In genomic region chr17:27085676-27086075, GRCm38 (mm10) we compare ENCODE assay signal across 8 mouse cellular contexts. TPM values are rescaled to one million over a fixed set of nuclear protein-coding genes. Genes with fewer than 3 reads are reported as not detected.
A peak's percentile ranks its signal among the peaks of the same experiment; 100 is the strongest.
DNase-seq lines count a peak whose midpoint lies in the region; ATAC-seq and TF ChIP-seq lines count a peak whose summit lies in the region.

No protein-coding gene starts in this region.

- ATAC-seq in forebrain, embryonic 14.5 days, result no peak
- ATAC-seq in forebrain, embryonic 16.5 days, result no peak
- ATAC-seq in neural tube, embryonic 15.5 days (ENCODE audit: low FRiP score), result no peak

- H3K36me3 ChIP-seq in forebrain, embryonic 14.5 days (ENCODE audit: control insufficient read depth, insufficient read depth, low read length), result no peaks in the 10 kb centered on the region
- H3K36me3 ChIP-seq in forebrain, embryonic 16.5 days (ENCODE audit: control insufficient read depth, insufficient read depth), result no peaks in the 10 kb centered on the region
- no peaks in the 10 kb centered on the region for H3K36me3 ChIP-seq in neural tube, embryonic 15.5 days
- no peaks in the 10 kb centered on the region for H3K36me3 ChIP-seq in liver, adult 2 months (ENCODE audit: control insufficient read depth, insufficient read depth, low read length)
- H3K36me3 ChIP-seq in small intestine, adult 2 months (ENCODE audit: control insufficient read depth, insufficient read depth, low read length), result peaks cover 28% of the 10 kb centered on the region

- peak; percentile 71 for TF ChIP-seq CTCF in liver, adult 2 months (IDR thresholded peaks at IDR 0.05; ENCODE audit: low read depth, low read length)
- TF ChIP-seq CTCF in small intestine, adult 2 months (IDR thresholded peaks at IDR 0.05; ENCODE audit: extremely low read depth, insufficient read length, insufficient replicate concordance, low read depth, low read length), result peak; percentile 84; the same call in 1 of the 2 replicates

- no peak overlapping the region for H3K4me2 ChIP-seq in forebrain, embryonic 14.5 days (ENCODE audit: low read length)
- H3K4me2 ChIP-seq in forebrain, embryonic 16.5 days (ENCODE audit: low read length), result no peak overlapping the region
- no peak overlapping the region for H3K4me2 ChIP-seq in neural tube, embryonic 15.5 days

- no peak overlapping the region for H3K27ac ChIP-seq in forebrain, embryonic 14.5 days (ENCODE audit: low read depth, low read length)
- H3K27ac ChIP-seq in forebrain, embryonic 16.5 days (ENCODE audit: low read length), result no peak overlapping the region
- H3K27ac ChIP-seq in neural tube, embryonic 15.5 days (replicated peaks), result no peak overlapping the region
- no peak overlapping the region for H3K27ac ChIP-seq in liver, adult 2 months (replicated peaks; ENCODE audit: insufficient read depth, low read depth, low read length)
- no peak overlapping the region for H3K27ac ChIP-seq in small intestine, adult 2 months (ENCODE audit: insufficient read depth, low read depth, low read length)

- H3K9me3 ChIP-seq in forebrain, embryonic 14.5 days (replicated peaks; ENCODE audit: control insufficient read depth, low read length), result no peaks in the 10 kb centered on the region
- H3K9me3 ChIP-seq in forebrain, embryonic 16.5 days (ENCODE audit: control insufficient read depth, low read length), result peaks cover 2% of the 10 kb centered on the region; the same call in 1 of the 2 replicates
- H3K9me3 ChIP-seq in neural tube, embryonic 15.5 days (replicated peaks), result no peaks in the 10 kb centered on the region

- no peaks in the 10 kb centered on the region for H3K27me3 ChIP-seq in forebrain, embryonic 14.5 days (replicated peaks; ENCODE audit: control insufficient read depth, insufficient read depth, low read length)
- H3K27me3 ChIP-seq in forebrain, embryonic 16.5 days (replicated peaks; ENCODE audit: control insufficient read depth, insufficient read depth, low read length), result no peaks in the 10 kb centered on the region
- no peaks in the 10 kb centered on the region for H3K27me3 ChIP-seq in neural tube, embryonic 15.5 days (replicated peaks)
- no peaks in the 10 kb centered on the region for H3K27me3 ChIP-seq in liver, adult 2 months (ENCODE audit: control insufficient read depth, insufficient read depth, low read length)
- no peaks in the 10 kb centered on the region for H3K27me3 ChIP-seq in small intestine, adult 2 months (ENCODE audit: control insufficient read depth, insufficient read depth, low read length)

- DNase-seq in forebrain, embryonic 14.5 days (ENCODE audit: low spot score), result peak; percentile 46
- peak; percentile 68 for DNase-seq in neural tube, embryonic 10.5 days (ENCODE audit: extremely low spot score, low spot score)
- DNase-seq in c-Kit-positive CD71-positive TER-119-positive erythroid progenitor cells, embryonic 14.5 days (ENCODE audit: low spot score), result peak; percentile 65
- DNase-seq in liver, adult 2 months (ENCODE audit: extremely low read depth, low read depth, low spot score), result peak; percentile 8
- DNase-seq in urinary bladder, postnatal 10 days (ENCODE audit: low spot score), result no peak

- H3K4me1 ChIP-seq in forebrain, embryonic 14.5 days (ENCODE audit: control insufficient read depth, insufficient read depth, low read length), result no peaks in the 10 kb centered on the region
- no peaks in the 10 kb centered on the region for H3K4me1 ChIP-seq in forebrain, embryonic 16.5 days (replicated peaks; ENCODE audit: control insufficient read depth, insufficient read depth, low read length)
- no peaks in the 10 kb centered on the region for H3K4me1 ChIP-seq in neural tube, embryonic 15.5 days
- no peaks in the 10 kb centered on the region; the same call in 1 of the 2 replicates for H3K4me1 ChIP-seq in liver, adult 2 months (ENCODE audit: control insufficient read depth, insufficient read depth, low read length)
- peaks cover 31% of the 10 kb centered on the region for H3K4me1 ChIP-seq in small intestine, adult 2 months (ENCODE audit: control insufficient read depth, insufficient read depth, insufficient read length, low read length)

- no peak overlapping the region for H3K4me3 ChIP-seq in forebrain, embryonic 14.5 days (ENCODE audit: low read depth, low read length)
- H3K4me3 ChIP-seq in forebrain, embryonic 16.5 days (replicated peaks; ENCODE audit: low read length), result no peak overlapping the region
- no peak overlapping the region for H3K4me3 ChIP-seq in neural tube, embryonic 15.5 days (replicated peaks)
- H3K4me3 ChIP-seq in liver, adult 2 months (ENCODE audit: insufficient read depth, low read depth, low read length), result no peak overlapping the region
- no peak overlapping the region for H3K4me3 ChIP-seq in small intestine, adult 2 months (ENCODE audit: low read depth, low read length)

- WGBS in forebrain, embryonic 14.5 days, result 41% methylated on average over 2 of the region's 2 CpGs
- WGBS in forebrain, embryonic 16.5 days, result 34% methylated on average over 2 of the region's 2 CpGs
- WGBS in neural tube, embryonic 15.5 days, result 42% methylated on average over 2 of the region's 2 CpGs
- WGBS in liver, adult 2 months, result 81% methylated on average over 2 of the region's 2 CpGs
- WGBS in small intestine, adult 2 months, result 79% methylated on average over 2 of the region's 2 CpGs

- no peaks in the 10 kb centered on the region for H3K79me2 ChIP-seq in liver, adult 2 months (ENCODE audit: control insufficient read depth, insufficient read depth, low read length)

- H3K9ac ChIP-seq in forebrain, embryonic 14.5 days (ENCODE audit: low read length), result no peak overlapping the region
- no peak overlapping the region for H3K9ac ChIP-seq in forebrain, embryonic 16.5 days (replicated peaks; ENCODE audit: low read depth, low read length)
- no peak overlapping the region for H3K9ac ChIP-seq in neural tube, embryonic 15.5 days (replicated peaks)
- H3K9ac ChIP-seq in liver, adult 2 months (ENCODE audit: low read depth, low read length), result no peak overlapping the region

- no peak for TF ChIP-seq POLR2A in liver, adult 2 months (IDR thresholded peaks at IDR 0.05; ENCODE audit: extremely low read depth, insufficient read depth, low read length)
- no peak for TF ChIP-seq POLR2A in small intestine, adult 2 months (IDR thresholded peaks at IDR 0.05; ENCODE audit: low read depth, low read length)

RNA-seq across cellular contexts. Expression of gene Itpr3, which starts 28.6 kb away (rescaled TPM):
- 0.61 and 0.79 TPM in 2 replicates for polyA plus RNA-seq in forebrain, embryonic 14.5 days (2014; fragmentation: Nextera tagmentation; extraction: Ambion mirVana)
- polyA plus RNA-seq in forebrain, embryonic 16.5 days (2015; fragmentation: Nextera tagmentation; extraction: Ambion mirVana), result 0.63 and 0.73 TPM in 2 replicates
- polyA plus RNA-seq in neural tube, embryonic 15.5 days (2015; fragmentation: Nextera tagmentation; extraction: Ambion mirVana), result 0.82 and 2.9 TPM in 2 replicates
- total RNA-seq in liver, adult 2 months (2014; rRNA removed), result 1.1 and 1.5 TPM in 2 replicates
- polyA plus RNA-seq in liver, adult 2 months (2012; rRNA removed), result 0.76 and 1.0 TPM in 2 replicates
- polyA plus RNA-seq in small intestine, adult 2 months (2012; rRNA removed), result 46.1 and 66.7 TPM in 2 replicates

RNA-seq across cellular contexts. Expression of gene Uqcc2, which starts 48.0 kb away (rescaled TPM):
- polyA plus RNA-seq in forebrain, embryonic 14.5 days (2014; fragmentation: Nextera tagmentation; extraction: Ambion mirVana), result 360 and 385 TPM in 2 replicates
- polyA plus RNA-seq in forebrain, embryonic 16.5 days (2015; fragmentation: Nextera tagmentation; extraction: Ambion mirVana), result 253 and 266 TPM in 2 replicates
- 349 and 390 TPM in 2 replicates for polyA plus RNA-seq in neural tube, embryonic 15.5 days (2015; fragmentation: Nextera tagmentation; extraction: Ambion mirVana)
- 115 and 135 TPM in 2 replicates for total RNA-seq in liver, adult 2 months (2014; rRNA removed)
- polyA plus RNA-seq in liver, adult 2 months (2012; rRNA removed), result 78.9 and 101 TPM in 2 replicates
- polyA plus RNA-seq in small intestine, adult 2 months (2012; rRNA removed), result 103 and 126 TPM in 2 replicates

RNA-seq across cellular contexts. Expression of gene Bak1, which starts 56.9 kb away (rescaled TPM):
- polyA plus RNA-seq in forebrain, embryonic 14.5 days (2014; fragmentation: Nextera tagmentation; extraction: Ambion mirVana), result 4.8 and 7.6 TPM in 2 replicates
- polyA plus RNA-seq in forebrain, embryonic 16.5 days (2015; fragmentation: Nextera tagmentation; extraction: Ambion mirVana), result 2.2 and 2.7 TPM in 2 replicates
- polyA plus RNA-seq in neural tube, embryonic 15.5 days (2015; fragmentation: Nextera tagmentation; extraction: Ambion mirVana), result 4.5 TPM in 2 replicates
- total RNA-seq in liver, adult 2 months (2014; rRNA removed), result 5.1 and 5.6 TPM in 2 replicates
- polyA plus RNA-seq in liver, adult 2 months (2012; rRNA removed), result 21.6 and 23.1 TPM in 2 replicates
- polyA plus RNA-seq in small intestine, adult 2 months (2012; rRNA removed), result 113 and 265 TPM in 2 replicates

Comparison
In these comparisons a context has a peak if more than half of its experiments do, and no peak if none do; other contexts are left out.
1. RNA of gene Itpr3, which starts 28.6 kb away (polyA plus RNA-seq): 46.1 to 66.7 TPM in small intestine, adult 2 months; 0.76 to 1.0 TPM in liver, adult 2 months, 0.82 to 2.9 TPM in neural tube, embryonic 15.5 days, 0.63 to 0.73 TPM in forebrain, embryonic 16.5 days and 0.61 to 0.79 TPM in forebrain, embryonic 14.5 days; every median in the first group is over 10 times any median in the second.